Mouse (Mus musculus): ENCODE data around the gene Zfr2. TPM values are rescaled to one million over a fixed set of nuclear protein-coding genes. Genes with fewer than 3 reads are reported as not detected.

The Zfr2 gene
- polyA plus RNA-seq, 1 experiment from 2014 or later, result 5.0 TPM

GRCm38 (mm10) chr10:81288601-81289000 lies 55.6 kb downstream of the Zfr2 start:
- Histone ChIP-seq H3K27ac (ENCODE audit: low read length) (peak overlapping the region; percentile 19), H3K36me3 (ENCODE audit: control insufficient read depth, insufficient read depth, low read length) (no peaks in the 10 kb centered on the region), H3K4me2 (ENCODE audit: low read depth, low read length) (0 out of 2 replicates have a peak overlapping the region, but pooled peaks have one; percentile 0), H3K9ac (ENCODE audit: low read length) (no peak overlapping the region), H3K4me3 (ENCODE audit: low read length) (no peak overlapping the region), H3K9me3 (ENCODE audit: control insufficient read depth, low read length) (no peaks in the 10 kb centered on the region), H3K4me1 (replicated peaks; ENCODE audit: control insufficient read depth, insufficient read depth, low read length) (peaks cover 15% of the 10 kb centered on the region), H3K27me3 (ENCODE audit: control insufficient read depth, insufficient read depth, low read depth, low read length) (peaks cover 24% of the 10 kb centered on the region)
- ATAC-seq (ENCODE audit: low read depth), result no peak
- WGBS, result 28% methylated on average over 6 of the region's 6 CpGs

GRCm38 (mm10) chr10:81289278-81289677 lies 56.3 kb downstream of the Zfr2 start:
- H3K4me1 ChIP-seq (replicated peaks; ENCODE audit: control insufficient read depth, insufficient read depth, low read length), result peaks cover 21% of the 10 kb centered on the region
- no peaks in the 10 kb centered on the region for H3K9me3 ChIP-seq (ENCODE audit: control insufficient read depth, low read length)
- H3K27ac ChIP-seq (ENCODE audit: low read length), result peak overlapping the region; percentile 92
- H3K36me3 ChIP-seq (ENCODE audit: control insufficient read depth, insufficient read depth, low read length), result no peaks in the 10 kb centered on the region
- peak overlapping the region; percentile 44 for H3K4me3 ChIP-seq (ENCODE audit: low read length)
- WGBS, result 2% methylated on average over 7 of the region's 7 CpGs
- peaks cover 17% of the 10 kb centered on the region for H3K27me3 ChIP-seq (ENCODE audit: control insufficient read depth, insufficient read depth, low read depth, low read length)
- peak overlapping the region; percentile 55 for H3K4me2 ChIP-seq (ENCODE audit: low read depth, low read length)
- no peak for ATAC-seq (ENCODE audit: low read depth)
- peak overlapping the region; percentile 14; the same call in 1 of the 2 replicates for H3K9ac ChIP-seq (ENCODE audit: low read length)

- peak overlapping the region; percentile 44 for H3K4me3 ChIP-seq (ENCODE audit: low read length)
- peaks cover 12% of the 10 kb centered on the region for H3K27me3 ChIP-seq (ENCODE audit: control insufficient read depth, insufficient read depth, low read depth, low read length)
Observed at GRCm38 (mm10) chr10:81289811-81290210, 56.9 kb downstream of the Zfr2 start.

GRCm38 (mm10) chr10:81290698-81291460 lies 57.9 kb downstream of the Zfr2 start:
- 10% methylated on average over 24 of the region's 24 CpGs for WGBS
- H3K4me1 ChIP-seq (replicated peaks; ENCODE audit: control insufficient read depth, insufficient read depth, low read length), result peaks cover 28% of the 10 kb centered on the region

More at GRCm38 (mm10) chr10:81289811-81290210, 56.9 kb downstream of the Zfr2 start:
- Histone ChIP-seq H3K36me3 (ENCODE audit: control insufficient read depth, insufficient read depth, low read length) (no peaks in the 10 kb centered on the region), H3K9ac (ENCODE audit: low read length) (peak overlapping the region; percentile 43), H3K4me1 (replicated peaks; ENCODE audit: control insufficient read depth, insufficient read depth, low read length) (peaks cover 27% of the 10 kb centered on the region), H3K4me2 (ENCODE audit: low read depth, low read length) (peak overlapping the region; percentile 55), H3K9me3 (ENCODE audit: control insufficient read depth, low read length) (no peaks in the 10 kb centered on the region), H3K27ac (ENCODE audit: low read length) (peak overlapping the region; percentile 92)
- WGBS, result 35% methylated on average over 14 of the region's 14 CpGs
- no peak for ATAC-seq (ENCODE audit: low read depth)

GRCm38 (mm10) chr10:81291511-81292104 lies 58.7 kb downstream of the Zfr2 start, which contains the start of gene Tjp3:
Gene Tjp3 (minus strand): TSS chr10:81291581.
- Histone ChIP-seq H3K9ac (ENCODE audit: low read length) (peak within 1 kb of the TSS; percentile 43), H3K27ac (ENCODE audit: low read length) (peak within 1 kb of the TSS; percentile 92), H3K4me2 (ENCODE audit: low read depth, low read length) (peak within 1 kb of the TSS; percentile 55), H3K9me3 (ENCODE audit: control insufficient read depth, low read length) (no peaks in the 10 kb centered on the region), H3K4me3 (ENCODE audit: low read length) (peak within 1 kb of the TSS; percentile 44), H3K27me3 (ENCODE audit: control insufficient read depth, insufficient read depth, low read depth, low read length) (peaks cover 4% of the 10 kb centered on the region; the same call in 1 of the 2 replicates), H3K4me1 (replicated peaks; ENCODE audit: control insufficient read depth, insufficient read depth, low read length) (peaks cover 28% of the 10 kb centered on the region), H3K36me3 (ENCODE audit: control insufficient read depth, insufficient read depth, low read length) (no peaks in the 10 kb centered on the region)
- WGBS, result 51% methylated on average over 9 of the region's 9 CpGs
- no peak for ATAC-seq (ENCODE audit: low read depth)

More at GRCm38 (mm10) chr10:81290698-81291460, 57.9 kb downstream of the Zfr2 start:
- peak overlapping the region; percentile 55 for H3K4me2 ChIP-seq (ENCODE audit: low read depth, low read length)
- H3K4me3 ChIP-seq (ENCODE audit: low read length), result peak overlapping the region; percentile 44
- peak overlapping the region; percentile 43 for H3K9ac ChIP-seq (ENCODE audit: low read length)
- H3K9me3 ChIP-seq (ENCODE audit: control insufficient read depth, low read length), result no peaks in the 10 kb centered on the region
- peak overlapping the region; percentile 92 for H3K27ac ChIP-seq (ENCODE audit: low read length)
- ATAC-seq (ENCODE audit: low read depth), result peak; percentile 8; the same call in 1 of the 2 replicates
- H3K27me3 ChIP-seq (ENCODE audit: control insufficient read depth, insufficient read depth, low read depth, low read length), result peaks cover 4% of the 10 kb centered on the region; the same call in 1 of the 2 replicates
- no peaks in the 10 kb centered on the region for H3K36me3 ChIP-seq (ENCODE audit: control insufficient read depth, insufficient read depth, low read length)

GRCm38 (mm10) chr10:81292554-81293333 lies 59.8 kb downstream of the Zfr2 start, which contains the start of gene Pip5k1c:
Gene Pip5k1c (plus strand): TSS chr10:81292963.
- WGBS, result under 1% methylated on average over 62 of the region's 80 CpGs
- H3K36me3 ChIP-seq (ENCODE audit: control insufficient read depth, insufficient read depth, low read length), result no peaks in the 10 kb centered on the region
- H3K4me3 ChIP-seq (ENCODE audit: low read length), result peak within 1 kb of the TSS; percentile 79
- H3K9me3 ChIP-seq (ENCODE audit: control insufficient read depth, low read length), result no peaks in the 10 kb centered on the region
- peaks cover 31% of the 10 kb centered on the region for H3K4me1 ChIP-seq (replicated peaks; ENCODE audit: control insufficient read depth, insufficient read depth, low read length)
- peak within 1 kb of the TSS; percentile 92 for H3K27ac ChIP-seq (ENCODE audit: low read length)
- H3K4me2 ChIP-seq (ENCODE audit: low read depth, low read length), result peak within 1 kb of the TSS; percentile 97
- peak within 1 kb of the TSS; percentile 72 for H3K9ac ChIP-seq (ENCODE audit: low read length)
- H3K27me3 ChIP-seq (ENCODE audit: control insufficient read depth, insufficient read depth, low read depth, low read length), result peaks cover 4% of the 10 kb centered on the region; the same call in 1 of the 2 replicates
- peak; percentile 95 for ATAC-seq (ENCODE audit: low read depth)

GRCm38 (mm10) chr10:81293334-81294030 lies 60.5 kb downstream of the Zfr2 start:
- Histone ChIP-seq H3K27me3 (ENCODE audit: control insufficient read depth, insufficient read depth, low read depth, low read length) (peaks cover 4% of the 10 kb centered on the region; the same call in 1 of the 2 replicates), H3K4me1 (replicated peaks; ENCODE audit: control insufficient read depth, insufficient read depth, low read length) (peaks cover 37% of the 10 kb centered on the region), H3K9ac (ENCODE audit: low read length) (peak overlapping the region; percentile 72), H3K36me3 (ENCODE audit: control insufficient read depth, insufficient read depth, low read length) (no peaks in the 10 kb centered on the region), H3K9me3 (ENCODE audit: control insufficient read depth, low read length) (no peaks in the 10 kb centered on the region), H3K4me2 (ENCODE audit: low read depth, low read length) (peak overlapping the region; percentile 97), H3K27ac (ENCODE audit: low read length) (peak overlapping the region; percentile 78), H3K4me3 (ENCODE audit: low read length) (peak overlapping the region; percentile 79)
- no peak for ATAC-seq (ENCODE audit: low read depth)
- WGBS, result 2% methylated on average over 25 of the region's 25 CpGs

- peaks cover 34% of the 10 kb centered on the region for H3K4me1 ChIP-seq (replicated peaks; ENCODE audit: control insufficient read depth, insufficient read depth, low read length)
- WGBS, result 39% methylated on average over 8 of the region's 8 CpGs
Observed at GRCm38 (mm10) chr10:81294442-81294841, 61.5 kb downstream of the Zfr2 start.

More at GRCm38 (mm10) chr10:81294442-81294841, 61.5 kb downstream of the Zfr2 start:
- Histone ChIP-seq H3K9ac (ENCODE audit: low read length) (peak overlapping the region; percentile 72), H3K4me3 (ENCODE audit: low read length) (peak overlapping the region; percentile 79), H3K27me3 (ENCODE audit: control insufficient read depth, insufficient read depth, low read depth, low read length) (peaks cover 4% of the 10 kb centered on the region; the same call in 1 of the 2 replicates), H3K4me2 (ENCODE audit: low read depth, low read length) (peak overlapping the region; percentile 97), H3K36me3 (ENCODE audit: control insufficient read depth, insufficient read depth, low read length) (no peaks in the 10 kb centered on the region), H3K27ac (ENCODE audit: low read length) (no peak overlapping the region), H3K9me3 (ENCODE audit: control insufficient read depth, low read length) (no peaks in the 10 kb centered on the region)
- no peak for ATAC-seq (ENCODE audit: low read depth)

Data from lung, embryonic 16.5 days (tissue).